Mouse (Mus musculus) effector memory CD4-positive, alpha-beta T cell, adult 7 months (primary cell): ENCODE data around the gene Phc3. TPM values are rescaled to one million over a fixed set of nuclear protein-coding genes. Genes with fewer than 3 reads are reported as not detected.

Source experiments
- polyA plus RNA-seq: library from polyadenylated mRNA; unstranded; fragments of 100-300 nt; shearing (Covaris generic); gene quantifications from one replicate; pipeline ENCODE4 v1.2.1, GENCODE M21; 2017

Phc3 gene
- 32.5 TPM for polyA plus RNA-seq

GRCm38 (mm10) chr3:30969104-30969581, at the start of gene Phc3:
Gene Phc3 (minus strand): TSS chr3:30969415.

GRCm38 (mm10) chr3:30995283-30995898, 26.2 kb upstream of the Phc3 start, which contains the start of gene Prkci:
Gene Prkci (plus strand): TSS chr3:30995747.

GRCm38 (mm10) chr3:30855604-30856458, 113.4 kb downstream of the Phc3 start, which contains the start of gene Gpr160:
Gene Gpr160 (plus strand): TSS chr3:30855950.

Other genes with a start within 250 kb of the Phc3 start
- gene Samd7, start 223.1 kb downstream of the Phc3 start, polyA plus RNA-seq, result 0.57 TPM
- 126 TPM for gene Sec62, start 176.5 kb downstream of the Phc3 start, polyA plus RNA-seq
- gene Gpr160, start 113.5 kb downstream of the Phc3 start, polyA plus RNA-seq, result 4.2 TPM
- gene Prkci, start 26.3 kb upstream of the Phc3 start, polyA plus RNA-seq, result 9.7 TPM
- 252 TPM for gene Skil, start 125.6 kb upstream of the Phc3 start, polyA plus RNA-seq
- not detected for gene Cldn11, start 180.5 kb upstream of the Phc3 start, polyA plus RNA-seq